Mouse (Mus musculus): ENCODE measurements at regions not wholly inside any gene's neighbourhood (a gene's known extent, or its start where the extent isn't known, plus 50 kb on each side); places are given as distances from the start of the nearest gene placed in this dataset.

- no peak for TF ChIP-seq CTCF (IDR thresholded peaks at IDR 0.05; ENCODE audit: borderline replicate concordance, extremely low read depth, insufficient read depth, insufficient read length)
- no peak for TF ChIP-seq POLR2A (IDR thresholded peaks at IDR 0.05; ENCODE audit: borderline replicate concordance, extremely low read depth, insufficient read depth, insufficient read length, poor library complexity, severe bottlenecking)
Observed at GRCm38 (mm10) chr5:75826283-75827098, 151.8 kb downstream of the Kdr start.

Measured in brain, embryonic 14.5 days (tissue).